8 mouse cellular contexts compared by ENCODE assay signal in the genomic region with DNA sequence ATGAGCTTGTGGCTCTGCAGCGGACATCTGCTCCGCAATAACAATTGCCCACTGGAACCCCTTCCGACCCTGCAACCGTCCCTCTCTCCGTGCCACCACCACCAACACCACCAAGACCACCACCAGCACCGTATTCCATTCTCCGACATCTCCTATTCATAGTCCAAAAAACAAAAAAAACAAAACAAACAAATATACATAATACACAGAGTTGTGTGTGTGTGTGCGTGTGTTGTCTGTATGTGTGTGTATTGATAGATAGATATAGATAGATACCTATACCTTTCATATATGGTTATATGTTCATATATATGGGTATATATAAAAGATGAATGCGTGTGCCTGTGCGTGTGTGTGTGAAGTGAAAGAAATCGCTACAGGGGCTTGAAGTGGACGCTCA. TPM values are rescaled to one million over a fixed set of nuclear protein-coding genes. Genes with fewer than 3 reads are reported as not detected.
DNase-seq lines count a peak whose midpoint lies in the region; ATAC-seq and TF ChIP-seq lines count a peak whose summit lies in the region.
"Not testable (repeated sequence)": the region's sequence is repeated elsewhere in the genome, so short reads cannot be mapped to it uniquely, and the experiment has no call there.

No protein-coding gene starts in this region.

- DNase-seq in B cell, adult 2 months: peak; percentile 21 to 32
- DNase-seq in liver, embryonic 13.5 days: not testable (repeated sequence)

- H3K4me1 ChIP-seq in forebrain, embryonic 12.5 days; heart, embryonic 12.5 days (replicated peaks); hindbrain, embryonic 13.5 days (replicated peaks); intestine, postnatal 0 days (replicated peaks; ENCODE audit: control insufficient read depth, insufficient read depth, low read length); liver, embryonic 13.5 days (replicated peaks); midbrain, embryonic 13.5 days (replicated peaks); small intestine, adult 2 months (ENCODE audit: control insufficient read depth, insufficient read depth, insufficient read length, low read length): not testable (repeated sequence)

- not testable (repeated sequence) for TF ChIP-seq CTCF in intestine, postnatal 0 days (IDR thresholded peaks at IDR 0.05; ENCODE audit: low read depth); small intestine, adult 2 months (IDR thresholded peaks at IDR 0.05; ENCODE audit: extremely low read depth, insufficient read length, insufficient replicate concordance, low read depth, low read length)

- H3K4me2 ChIP-seq in forebrain, embryonic 12.5 days: peak overlapping the region; percentile 46
- peak overlapping the region; percentile 56 for H3K4me2 ChIP-seq in heart, embryonic 12.5 days
- peak overlapping the region; percentile 37; the same call in 1 of the 2 replicates for H3K4me2 ChIP-seq in hindbrain, embryonic 13.5 days
- H3K4me2 ChIP-seq in intestine, postnatal 0 days (replicated peaks; ENCODE audit: low read depth): peak overlapping the region; percentile 4; the same call in 1 of the 2 replicates
- peak overlapping the region; percentile 38 for H3K4me2 ChIP-seq in liver, embryonic 13.5 days
- H3K4me2 ChIP-seq in midbrain, embryonic 13.5 days (replicated peaks): peak overlapping the region; percentile 42; the same call in 1 of the 2 replicates

- TF ChIP-seq POLR2A in small intestine, adult 2 months (IDR thresholded peaks at IDR 0.05; ENCODE audit: low read depth, low read length): not testable (repeated sequence)

- not testable (repeated sequence) for H3K9me3 ChIP-seq in forebrain, embryonic 12.5 days; heart, embryonic 12.5 days (replicated peaks); hindbrain, embryonic 13.5 days; intestine, postnatal 0 days (ENCODE audit: control insufficient read depth); liver, embryonic 13.5 days (replicated peaks); midbrain, embryonic 13.5 days

- WGBS in forebrain, embryonic 12.5 days: 22% methylated on average over 12 of the region's 12 CpGs
- 20% methylated on average over 12 of the region's 12 CpGs for WGBS in heart, embryonic 12.5 days
- WGBS in hindbrain, embryonic 13.5 days: 21% methylated on average over 12 of the region's 12 CpGs
- 22% methylated on average over 11 of the region's 12 CpGs for WGBS in intestine, postnatal 0 days
- 19% methylated on average over 12 of the region's 12 CpGs for WGBS in liver, embryonic 13.5 days (ENCODE audit: insufficient replicate concordance)
- WGBS in midbrain, embryonic 13.5 days: 21% methylated on average over 12 of the region's 12 CpGs
- 19% methylated on average over 12 of the region's 12 CpGs for WGBS in small intestine, adult 2 months

- H3K27ac ChIP-seq in forebrain, embryonic 12.5 days; heart, embryonic 12.5 days (ENCODE audit: poor library complexity, severe bottlenecking); hindbrain, embryonic 13.5 days; intestine, postnatal 0 days (ENCODE audit: low read depth, low read length); liver, embryonic 13.5 days; midbrain, embryonic 13.5 days; small intestine, adult 2 months (ENCODE audit: insufficient read depth, low read depth, low read length): not testable (repeated sequence)

- not testable (repeated sequence) for H3K9ac ChIP-seq in forebrain, embryonic 12.5 days; heart, embryonic 12.5 days; hindbrain, embryonic 13.5 days; intestine, postnatal 0 days (ENCODE audit: low read depth, low read length); liver, embryonic 13.5 days; midbrain, embryonic 13.5 days (replicated peaks)

- peak overlapping the region; percentile 25 for H3K4me3 ChIP-seq in forebrain, embryonic 12.5 days (replicated peaks)
- H3K4me3 ChIP-seq in heart, embryonic 12.5 days: 0 out of 2 replicates have a peak overlapping the region, but pooled peaks have one; percentile 31
- H3K4me3 ChIP-seq in hindbrain, embryonic 13.5 days: 0 out of 2 replicates have a peak overlapping the region, but pooled peaks have one; percentile 0
- H3K4me3 ChIP-seq in intestine, postnatal 0 days (ENCODE audit: low read depth, low read length): not testable (repeated sequence)
- H3K4me3 ChIP-seq in liver, embryonic 13.5 days (replicated peaks): peak overlapping the region; percentile 35
- H3K4me3 ChIP-seq in midbrain, embryonic 13.5 days (replicated peaks): peak overlapping the region; percentile 20
- H3K4me3 ChIP-seq in small intestine, adult 2 months (ENCODE audit: low read depth, low read length): 0 out of 2 replicates have a peak overlapping the region, but pooled peaks have one; percentile 27

- not testable (repeated sequence) for H3K36me3 ChIP-seq in forebrain, embryonic 12.5 days (replicated peaks); heart, embryonic 12.5 days; hindbrain, embryonic 13.5 days; intestine, postnatal 0 days (ENCODE audit: control insufficient read depth, insufficient read depth); liver, embryonic 13.5 days; midbrain, embryonic 13.5 days; small intestine, adult 2 months (ENCODE audit: control insufficient read depth, insufficient read depth, low read length)

- ATAC-seq in forebrain, embryonic 12.5 days (ENCODE audit: low FRiP score); heart, embryonic 12.5 days (ENCODE audit: insufficient number of reproducible peaks, low FRiP score); hindbrain, embryonic 13.5 days (ENCODE audit: low FRiP score); intestine, postnatal 0 days; liver, embryonic 13.5 days (ENCODE audit: low read depth); midbrain, embryonic 13.5 days: not testable (repeated sequence)

- peaks cover 42% of the 10 kb centered on the region for H3K27me3 ChIP-seq in forebrain, embryonic 12.5 days
- H3K27me3 ChIP-seq in heart, embryonic 12.5 days (replicated peaks): peaks cover 34% of the 10 kb centered on the region
- H3K27me3 ChIP-seq in hindbrain, embryonic 13.5 days: peaks cover 39% of the 10 kb centered on the region
- peaks cover 13% of the 10 kb centered on the region; the same call in 1 of the 2 replicates for H3K27me3 ChIP-seq in intestine, postnatal 0 days (replicated peaks; ENCODE audit: control insufficient read depth, insufficient read depth, low read length)
- H3K27me3 ChIP-seq in liver, embryonic 13.5 days: peaks cover 42% of the 10 kb centered on the region
- peaks cover 39% of the 10 kb centered on the region for H3K27me3 ChIP-seq in midbrain, embryonic 13.5 days
- H3K27me3 ChIP-seq in small intestine, adult 2 months (ENCODE audit: control insufficient read depth, insufficient read depth, low read length): not testable (repeated sequence)

RNA-seq across cellular contexts. Expression of gene Fcgr3, which starts 13.7 kb away (rescaled TPM):
- 4.8 and 4.9 TPM in 2 replicates for polyA plus RNA-seq in forebrain, embryonic 12.5 days (2016; fragmentation: Nextera tagmentation; extraction: Ambion mirVana)
- polyA plus RNA-seq in heart, embryonic 12.5 days (2016; fragmentation: Nextera tagmentation; extraction: Ambion mirVana): 3.8 and 4.5 TPM in 2 replicates
- polyA plus RNA-seq in hindbrain, embryonic 13.5 days (2015; fragmentation: Nextera tagmentation; extraction: Ambion mirVana): 8.1 and 10.0 TPM in 2 replicates
- polyA plus RNA-seq in intestine, postnatal 0 days (2015; fragmentation: Nextera tagmentation; extraction: Ambion mirVana): 13.9 and 15.8 TPM in 2 replicates
- polyA plus RNA-seq in liver, embryonic 13.5 days (2015; fragmentation: Nextera tagmentation; extraction: Ambion mirVana): 17.9 and 23.1 TPM in 2 replicates
- 4.8 and 6.0 TPM in 2 replicates for polyA plus RNA-seq in midbrain, embryonic 13.5 days (2015; fragmentation: Nextera tagmentation; extraction: Ambion mirVana)
- 4.9 and 6.7 TPM in 2 replicates for polyA plus RNA-seq in small intestine, adult 2 months (2012; rRNA removed)

RNA-seq across cellular contexts. Expression of gene Cfap126, which starts 35.3 kb away (rescaled TPM):
- polyA plus RNA-seq in forebrain, embryonic 12.5 days (2016; fragmentation: Nextera tagmentation; extraction: Ambion mirVana): 3.9 and 5.2 TPM in 2 replicates
- polyA plus RNA-seq in heart, embryonic 12.5 days (2016; fragmentation: Nextera tagmentation; extraction: Ambion mirVana): 2.9 and 3.5 TPM in 2 replicates
- polyA plus RNA-seq in hindbrain, embryonic 13.5 days (2015; fragmentation: Nextera tagmentation; extraction: Ambion mirVana): 9.4 and 18.4 TPM in 2 replicates
- polyA plus RNA-seq in intestine, postnatal 0 days (2015; fragmentation: Nextera tagmentation; extraction: Ambion mirVana): 1.9 and 2.9 TPM in 2 replicates
- polyA plus RNA-seq in liver, embryonic 13.5 days (2015; fragmentation: Nextera tagmentation; extraction: Ambion mirVana): 1.8 and 2.5 TPM in 2 replicates
- polyA plus RNA-seq in midbrain, embryonic 13.5 days (2015; fragmentation: Nextera tagmentation; extraction: Ambion mirVana): 2.0 and 3.7 TPM in 2 replicates
- polyA plus RNA-seq in small intestine, adult 2 months (2012; rRNA removed): 0.96 and 1.2 TPM in 2 replicates

RNA-seq across cellular contexts. Expression of gene Fcgr4, which starts 59.7 kb away (rescaled TPM):
- polyA plus RNA-seq in forebrain, embryonic 12.5 days (2016; fragmentation: Nextera tagmentation; extraction: Ambion mirVana): 0.26 and 0.31 TPM in 2 replicates
- polyA plus RNA-seq in heart, embryonic 12.5 days (2016; fragmentation: Nextera tagmentation; extraction: Ambion mirVana): 0.14 and 0.24 TPM in 2 replicates
- 0.31 TPM in 2 replicates for polyA plus RNA-seq in hindbrain, embryonic 13.5 days (2015; fragmentation: Nextera tagmentation; extraction: Ambion mirVana)
- 2.7 and 3.7 TPM in 2 replicates for polyA plus RNA-seq in intestine, postnatal 0 days (2015; fragmentation: Nextera tagmentation; extraction: Ambion mirVana)
- polyA plus RNA-seq in liver, embryonic 13.5 days (2015; fragmentation: Nextera tagmentation; extraction: Ambion mirVana): 2.0 and 2.4 TPM in 2 replicates
- 0.15 TPM in 1 of 2 replicates, not detected in the other for polyA plus RNA-seq in midbrain, embryonic 13.5 days (2015; fragmentation: Nextera tagmentation; extraction: Ambion mirVana)
- polyA plus RNA-seq in small intestine, adult 2 months (2012; rRNA removed): 2.5 and 2.8 TPM in 2 replicates

Comparison
In these comparisons a context has a peak if more than half of its experiments do, and no peak if none do; other contexts are left out.
1. H3K4me2 ChIP-seq: peak in every context shown above with its lines; median percentile 56 in heart, embryonic 12.5 days; 46 in forebrain, embryonic 12.5 days; 42 in midbrain, embryonic 13.5 days; 38 in liver, embryonic 13.5 days; 37 in hindbrain, embryonic 13.5 days; 4 in intestine, postnatal 0 days.